Mouse (Mus musculus): Measurements from ENCODE around the gene Snx27. TPM values are rescaled to one million over a fixed set of nuclear protein-coding genes. Genes with fewer than 3 reads are reported as not detected.

The Snx27 gene
- polyA plus RNA-seq, 1 experiment from 2014 or later = 95.0 TPM

DNA sequence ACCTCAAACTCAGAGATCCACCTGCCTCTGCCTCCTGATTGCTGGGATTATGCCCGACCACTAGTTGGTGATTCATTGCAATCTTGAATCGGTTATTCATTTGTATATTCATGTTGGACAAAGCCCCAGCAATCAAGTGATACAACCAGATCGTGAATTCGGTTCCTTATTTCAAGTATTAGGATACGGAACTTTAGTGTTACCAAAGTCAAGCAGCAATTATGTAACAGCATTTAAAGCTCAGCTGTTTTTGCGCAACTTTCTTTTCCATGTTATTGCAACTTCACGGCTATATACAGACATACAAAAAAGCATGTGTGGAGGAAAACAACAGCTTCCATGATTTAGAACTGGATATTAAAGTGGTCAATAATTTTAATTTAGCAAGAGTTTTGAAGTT lies 428 bp upstream of the Snx27 start:
- Histone ChIP-seq H3K4me2 (ENCODE audit: low read length) (no peak overlapping the region), H3K4me1 (ENCODE audit: control insufficient read depth, insufficient read depth, low read depth, low read length) (peaks cover 21% of the 10 kb centered on the region), H3K36me3 (ENCODE audit: control insufficient read depth, insufficient read depth, low read length) (no peaks in the 10 kb centered on the region), H3K9ac (ENCODE audit: low read depth, low read length) (no peak overlapping the region), H3K9me3 (ENCODE audit: control insufficient read depth, low read length) (no peaks in the 10 kb centered on the region), H3K27ac (ENCODE audit: low read depth, low read length) (no peak overlapping the region), H3K4me3 (ENCODE audit: low read length) (peak overlapping the region; percentile 78; the same call in 1 of the 2 replicates), H3K27me3 (replicated peaks; ENCODE audit: control insufficient read depth, insufficient read depth, low read length) (no peaks in the 10 kb centered on the region)
- 71% methylated on average over 7 of the region's 7 CpGs for WGBS
- no peak for ATAC-seq

DNA sequence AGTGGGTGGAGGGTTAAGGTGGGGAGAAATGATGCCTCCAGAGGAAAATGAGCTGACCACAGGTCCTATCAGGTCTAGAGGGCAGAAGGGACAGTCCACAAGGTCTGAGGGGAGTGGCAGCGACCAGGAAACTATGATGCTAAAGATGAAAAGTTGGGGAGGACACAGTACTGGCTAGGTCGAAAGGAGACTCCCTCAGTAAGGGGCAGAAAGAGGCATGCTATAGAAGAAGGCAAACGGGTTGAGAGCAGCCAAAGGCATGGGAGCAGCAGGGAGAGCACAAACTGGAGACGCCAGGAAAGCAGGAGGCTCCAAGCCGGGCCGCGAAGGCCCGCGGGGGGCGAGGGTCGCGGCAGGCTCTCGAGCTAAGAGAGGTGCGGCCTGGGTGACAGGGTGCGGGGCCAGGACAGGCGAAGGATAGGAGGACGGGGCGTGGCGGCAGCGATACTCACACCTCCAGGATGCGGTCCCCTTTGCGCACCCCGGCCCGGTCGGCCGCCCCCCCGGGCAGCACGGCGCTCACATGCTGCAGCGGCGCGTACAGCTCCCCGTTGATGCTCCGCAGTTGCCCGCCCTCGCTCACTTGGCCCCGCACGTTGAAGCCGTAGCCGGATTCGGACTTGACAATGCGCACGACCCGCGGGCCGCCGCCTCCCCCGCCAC lies 592 bp downstream of the Snx27 start:
- 0% methylated on average over 32 of the region's 48 CpGs for WGBS

DNA sequence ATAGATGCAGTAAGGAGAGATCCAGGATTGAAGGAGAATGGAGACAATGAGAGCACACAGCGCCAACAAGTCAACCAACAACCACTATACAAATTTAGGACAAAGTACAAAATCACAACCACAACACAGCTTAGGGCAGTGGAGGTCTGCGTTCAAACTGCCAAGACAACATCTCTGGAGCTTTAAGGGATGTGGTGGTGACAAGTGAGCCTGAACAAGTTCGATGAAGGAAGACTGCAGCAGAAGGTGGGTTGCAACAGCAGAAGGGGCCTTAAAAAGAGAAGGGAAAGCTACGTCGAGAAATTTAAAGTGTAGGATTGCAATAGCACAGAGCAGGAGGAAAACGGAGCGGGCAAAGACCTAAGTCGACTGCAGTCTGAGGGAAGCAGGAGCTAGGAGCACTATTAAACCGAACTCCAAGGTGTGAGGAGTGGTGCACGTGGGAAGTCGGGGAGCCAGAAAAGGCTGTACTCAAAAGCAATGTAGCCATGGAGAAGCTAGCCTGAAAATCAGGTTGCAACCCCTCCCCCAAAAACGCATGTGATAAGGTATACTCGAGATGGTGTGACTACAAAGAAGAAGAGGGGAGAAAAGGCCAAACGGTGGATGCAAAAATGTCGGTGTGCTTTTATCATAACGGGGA lies 1.3 kb downstream of the Snx27 start:
- Histone ChIP-seq H3K4me3 (ENCODE audit: low read length) (peak overlapping the region; percentile 78), H3K9ac (ENCODE audit: low read depth, low read length) (peak overlapping the region; percentile 96), H3K36me3 (ENCODE audit: control insufficient read depth, insufficient read depth, low read length) (no peaks in the 10 kb centered on the region), H3K27me3 (replicated peaks; ENCODE audit: control insufficient read depth, insufficient read depth, low read length) (no peaks in the 10 kb centered on the region), H3K4me1 (ENCODE audit: control insufficient read depth, insufficient read depth, low read depth, low read length) (peaks cover 21% of the 10 kb centered on the region), H3K9me3 (ENCODE audit: control insufficient read depth, low read length) (no peaks in the 10 kb centered on the region), H3K4me2 (ENCODE audit: low read length) (peak overlapping the region; percentile 86), H3K27ac (ENCODE audit: low read depth, low read length) (peak overlapping the region; percentile 94)
- ATAC-seq = no peak
- 1% methylated on average over 16 of the region's 16 CpGs for WGBS

More for the DNA sequence above, 592 bp downstream of the Snx27 start:
- Histone ChIP-seq H3K4me1 (ENCODE audit: control insufficient read depth, insufficient read depth, low read depth, low read length) (peaks cover 21% of the 10 kb centered on the region), H3K27me3 (replicated peaks; ENCODE audit: control insufficient read depth, insufficient read depth, low read length) (no peaks in the 10 kb centered on the region), H3K9me3 (ENCODE audit: control insufficient read depth, low read length) (no peaks in the 10 kb centered on the region), H3K36me3 (ENCODE audit: control insufficient read depth, insufficient read depth, low read length) (no peaks in the 10 kb centered on the region), H3K9ac (ENCODE audit: low read depth, low read length) (peak overlapping the region; percentile 96), H3K27ac (ENCODE audit: low read depth, low read length) (peak overlapping the region; percentile 94), H3K4me3 (ENCODE audit: low read length) (peak overlapping the region; percentile 78), H3K4me2 (ENCODE audit: low read length) (peak overlapping the region; percentile 86)
- ATAC-seq = peak; percentile 83

DNA sequence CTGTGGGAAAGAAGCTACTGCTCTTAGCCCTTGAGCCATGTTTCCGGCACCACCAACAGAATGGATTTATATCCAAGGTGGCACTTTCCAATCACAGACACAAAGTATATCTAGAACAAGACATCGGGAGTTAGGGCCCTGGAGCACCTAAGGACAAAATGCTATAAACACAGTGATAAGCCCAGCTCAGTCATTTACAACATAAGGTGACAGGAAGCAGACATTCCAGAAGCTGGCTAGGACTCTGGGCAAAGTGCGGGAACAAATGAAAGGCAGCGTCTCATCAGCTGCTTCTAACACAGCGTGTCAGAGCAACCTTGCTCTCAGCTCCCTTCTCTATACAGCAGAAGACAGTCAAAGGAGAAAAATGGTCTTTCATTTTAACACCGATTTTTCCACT lies 8.0 kb downstream of the Snx27 start:
- Histone ChIP-seq H3K4me1 (ENCODE audit: control insufficient read depth, insufficient read depth, low read depth, low read length) (peaks cover 8% of the 10 kb centered on the region), H3K36me3 (ENCODE audit: control insufficient read depth, insufficient read depth, low read length) (no peaks in the 10 kb centered on the region), H3K9ac (ENCODE audit: low read depth, low read length) (no peak overlapping the region), H3K27me3 (replicated peaks; ENCODE audit: control insufficient read depth, insufficient read depth, low read length) (no peaks in the 10 kb centered on the region), H3K4me3 (ENCODE audit: low read length) (no peak overlapping the region), H3K4me2 (ENCODE audit: low read length) (no peak overlapping the region), H3K9me3 (ENCODE audit: control insufficient read depth, low read length) (no peaks in the 10 kb centered on the region), H3K27ac (ENCODE audit: low read depth, low read length) (no peak overlapping the region)
- ATAC-seq = no peak
- 79% methylated on average over 6 of the region's 6 CpGs for WGBS

DNA sequence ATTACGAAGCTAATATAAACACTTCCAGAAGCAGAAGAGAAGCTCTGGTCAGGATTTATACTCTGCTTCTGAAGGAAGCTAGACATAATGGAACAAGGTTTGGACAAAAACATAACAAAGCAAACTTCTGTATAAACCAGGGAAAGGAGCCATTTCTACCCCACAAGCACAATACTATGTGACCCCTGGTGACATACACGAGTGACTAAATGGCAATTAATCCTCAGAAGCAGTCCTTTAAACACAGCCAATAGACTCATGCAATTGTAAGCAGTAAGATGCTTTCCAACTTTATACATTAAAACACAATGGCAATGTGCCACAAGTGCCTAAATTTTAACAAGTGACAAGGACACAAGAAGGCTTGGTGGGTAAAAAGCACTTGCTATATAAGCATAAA lies 15.3 kb downstream of the Snx27 start:
- H3K4me2 ChIP-seq (ENCODE audit: low read length) = no peak overlapping the region
- 40% methylated on average over 2 of the region's 2 CpGs for WGBS

DNA sequence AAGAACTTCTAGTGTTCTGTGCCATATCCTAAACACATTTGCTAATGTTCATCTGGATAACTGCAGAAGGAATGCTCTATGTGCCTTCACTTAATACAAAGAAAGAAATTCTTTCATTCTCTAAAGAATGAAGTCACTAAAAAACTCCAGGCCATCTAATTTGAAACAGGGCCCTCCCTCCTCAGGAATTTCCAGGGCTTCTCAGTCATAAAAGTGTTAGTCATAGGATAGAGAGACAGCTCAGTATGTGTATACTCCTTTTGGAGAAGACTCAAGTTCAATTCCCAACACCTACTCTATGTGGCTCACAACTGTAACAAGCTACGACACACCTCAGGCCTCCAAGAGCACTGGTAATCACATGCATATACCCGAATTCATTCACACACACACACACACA lies 17.0 kb downstream of the Snx27 start:
- Histone ChIP-seq H3K27ac (ENCODE audit: low read depth, low read length) (no peak overlapping the region), H3K36me3 (ENCODE audit: control insufficient read depth, insufficient read depth, low read length) (no peaks in the 10 kb centered on the region), H3K27me3 (replicated peaks; ENCODE audit: control insufficient read depth, insufficient read depth, low read length) (no peaks in the 10 kb centered on the region), H3K4me3 (ENCODE audit: low read length) (no peak overlapping the region), H3K4me1 (ENCODE audit: control insufficient read depth, insufficient read depth, low read depth, low read length) (no peaks in the 10 kb centered on the region), H3K4me2 (ENCODE audit: low read length) (no peak overlapping the region), H3K9ac (ENCODE audit: low read depth, low read length) (no peak overlapping the region), H3K9me3 (ENCODE audit: control insufficient read depth, low read length) (no peaks in the 10 kb centered on the region)
- WGBS = 84% methylated on average over 2 of the region's 2 CpGs
- ATAC-seq = no peak

More for the DNA sequence above, 15.3 kb downstream of the Snx27 start:
- Histone ChIP-seq H3K4me1 (ENCODE audit: control insufficient read depth, insufficient read depth, low read depth, low read length) (no peaks in the 10 kb centered on the region), H3K27me3 (replicated peaks; ENCODE audit: control insufficient read depth, insufficient read depth, low read length) (no peaks in the 10 kb centered on the region), H3K27ac (ENCODE audit: low read depth, low read length) (no peak overlapping the region), H3K4me3 (ENCODE audit: low read length) (no peak overlapping the region), H3K9ac (ENCODE audit: low read depth, low read length) (no peak overlapping the region), H3K36me3 (ENCODE audit: control insufficient read depth, insufficient read depth, low read length) (no peaks in the 10 kb centered on the region), H3K9me3 (ENCODE audit: control insufficient read depth, low read length) (no peaks in the 10 kb centered on the region)
- no peak for ATAC-seq

DNA sequence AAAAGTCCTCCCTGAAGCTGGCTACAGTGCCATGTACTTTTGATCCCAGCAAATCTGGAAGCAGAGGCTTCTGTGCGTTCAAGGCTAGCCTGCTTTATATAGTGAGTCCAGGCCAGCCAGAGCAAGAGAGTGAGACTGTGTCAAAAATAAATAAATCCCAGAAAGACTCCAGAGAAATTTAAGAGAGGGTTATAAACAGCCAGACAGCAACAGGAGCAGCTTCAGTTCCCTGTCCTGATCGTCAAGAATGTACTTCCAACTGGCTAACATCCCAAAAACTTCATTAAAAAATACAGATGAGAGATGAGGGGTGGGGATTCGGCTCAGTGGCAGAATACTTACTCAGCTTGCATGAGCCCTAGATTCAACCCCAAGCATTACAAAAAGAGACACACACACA lies 17.4 kb downstream of the Snx27 start:
- Histone ChIP-seq H3K9ac (ENCODE audit: low read depth, low read length) (no peak overlapping the region), H3K4me2 (ENCODE audit: low read length) (no peak overlapping the region), H3K27ac (ENCODE audit: low read depth, low read length) (no peak overlapping the region), H3K27me3 (replicated peaks; ENCODE audit: control insufficient read depth, insufficient read depth, low read length) (no peaks in the 10 kb centered on the region), H3K4me1 (ENCODE audit: control insufficient read depth, insufficient read depth, low read depth, low read length) (no peaks in the 10 kb centered on the region), H3K36me3 (ENCODE audit: control insufficient read depth, insufficient read depth, low read length) (no peaks in the 10 kb centered on the region), H3K9me3 (ENCODE audit: control insufficient read depth, low read length) (no peaks in the 10 kb centered on the region), H3K4me3 (ENCODE audit: low read length) (no peak overlapping the region)
- ATAC-seq = no peak
- 55% methylated on average over 3 of the region's 3 CpGs for WGBS

DNA sequence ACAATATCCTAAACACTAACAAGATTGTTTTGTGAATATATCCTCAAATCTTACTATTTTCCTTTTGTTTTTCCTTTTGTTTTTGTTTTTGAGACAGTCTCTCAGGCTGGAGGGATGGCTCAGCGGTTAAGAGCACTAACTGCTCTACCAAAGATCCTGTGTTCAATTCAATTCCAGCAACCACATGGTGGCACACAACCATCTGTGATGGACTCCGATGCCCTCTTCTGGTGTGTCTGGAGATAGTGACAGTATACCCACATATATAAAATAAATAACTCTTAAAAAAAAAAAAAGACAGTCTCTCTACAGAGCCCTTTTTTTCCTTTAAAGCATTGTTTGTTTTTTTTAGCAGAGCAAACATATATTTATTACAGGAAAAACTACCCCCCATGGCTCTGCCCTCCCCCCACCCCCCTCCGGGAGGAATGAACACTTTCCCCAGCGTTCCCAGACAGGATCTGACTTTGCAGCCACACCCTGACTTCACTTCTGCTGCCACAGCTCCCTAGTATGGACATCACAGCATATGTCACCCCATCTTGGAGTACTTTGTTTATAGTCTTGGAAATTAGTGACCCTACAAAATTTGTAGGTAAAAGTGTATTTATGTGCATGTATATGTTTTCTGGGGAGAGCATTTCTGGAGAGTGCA lies 18.0 kb downstream of the Snx27 start:
- WGBS = 86% methylated on average over 4 of the region's 4 CpGs
- Histone ChIP-seq H3K4me2 (ENCODE audit: low read length) (no peak overlapping the region), H3K36me3 (ENCODE audit: control insufficient read depth, insufficient read depth, low read length) (peaks cover under 1% of the 10 kb centered on the region), H3K4me1 (ENCODE audit: control insufficient read depth, insufficient read depth, low read depth, low read length) (no peaks in the 10 kb centered on the region), H3K4me3 (ENCODE audit: low read length) (no peak overlapping the region), H3K9me3 (ENCODE audit: control insufficient read depth, low read length) (no peaks in the 10 kb centered on the region), H3K9ac (ENCODE audit: low read depth, low read length) (no peak overlapping the region), H3K27ac (ENCODE audit: low read depth, low read length) (no peak overlapping the region), H3K27me3 (replicated peaks; ENCODE audit: control insufficient read depth, insufficient read depth, low read length) (no peaks in the 10 kb centered on the region)
- no peak for ATAC-seq

DNA sequence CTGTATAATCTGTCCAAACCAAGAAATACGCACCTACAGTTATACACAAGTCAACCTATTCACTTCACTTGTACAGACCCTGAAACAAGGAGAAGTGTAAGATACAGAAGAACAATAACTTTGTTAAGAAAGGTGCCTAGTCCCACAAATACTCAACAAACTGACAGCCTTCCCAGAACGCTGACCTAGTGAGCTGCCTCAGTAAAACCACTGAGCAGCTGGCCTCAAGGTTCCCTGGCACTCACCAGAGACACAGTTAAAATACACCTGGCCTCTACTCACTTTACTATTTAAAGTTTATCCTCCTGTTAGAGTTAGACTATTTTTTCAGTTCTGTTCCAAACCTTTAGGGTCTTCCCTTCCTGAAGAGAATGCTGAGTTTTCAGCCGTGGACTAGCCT lies 19.4 kb downstream of the Snx27 start:
- no peak overlapping the region for H3K4me3 ChIP-seq (ENCODE audit: low read length)

More for the DNA sequence above, 19.4 kb downstream of the Snx27 start:
- ATAC-seq = no peak
- H3K36me3 ChIP-seq (ENCODE audit: control insufficient read depth, insufficient read depth, low read length) = peaks cover 8% of the 10 kb centered on the region
- no peaks in the 10 kb centered on the region for H3K4me1 ChIP-seq (ENCODE audit: control insufficient read depth, insufficient read depth, low read depth, low read length)
- H3K27ac ChIP-seq (ENCODE audit: low read depth, low read length) = no peak overlapping the region
- no peaks in the 10 kb centered on the region for H3K27me3 ChIP-seq (replicated peaks; ENCODE audit: control insufficient read depth, insufficient read depth, low read length)
- no peak overlapping the region for H3K4me2 ChIP-seq (ENCODE audit: low read length)
- whole genome bisulfite sequencing = 90% methylated on average over 3 of the region's 3 CpGs
- no peaks in the 10 kb centered on the region for H3K9me3 ChIP-seq (ENCODE audit: control insufficient read depth, low read length)
- H3K9ac ChIP-seq (ENCODE audit: low read depth, low read length) = no peak overlapping the region

Measured in hindbrain, embryonic 16.5 days (tissue).